Mouse (Mus musculus) hindbrain, embryonic 11.5 days (tissue): ENCODE data around the gene Gm48551. TPM values are rescaled to one million over a fixed set of nuclear protein-coding genes. Genes with fewer than 3 reads are reported as not detected.

ENCODE experiments used
- ATAC-seq: fragments of 200-750 bp; cut with Nextera tagmentation; 2 replicates; pipeline ENCODE4 v1.8.0; 2017; ENCODE audit warnings: mild to moderate bottlenecking, moderate TSS enrichment, moderate library complexity; ENCODE audit not compliant: low FRiP score
- DNase-seq: peaks from one replicate; pipeline ENCODE4 v3.0.0-alpha.2; 2015; ENCODE audit warnings: low spot score
- H3K27ac ChIP-seq: fragments of 300-500 bp; sonication (generic); 2 replicates; pipeline ENCODE4 v1.5.1; 2014; ENCODE audit warnings: mild to moderate bottlenecking, low read depth, low read length
- H3K27me3 ChIP-seq: fragments of 300-500 bp; sonication (generic); 2 replicates; pipeline ENCODE4 v1.6.1; 2014; ENCODE audit warnings: mild to moderate bottlenecking, low read length, moderate library complexity, mixed read lengths; ENCODE audit not compliant: control insufficient read depth, insufficient read depth
- H3K36me3 ChIP-seq: fragments of 300-500 bp; sonication (generic); 2 replicates; pipeline ENCODE4 v1.6.1; 2014; ENCODE audit warnings: mild to moderate bottlenecking, low read length, moderate library complexity, mixed read lengths; ENCODE audit not compliant: control insufficient read depth, insufficient read depth
- H3K4me1 ChIP-seq: fragments of 300-500 bp; sonication (generic); replicated peaks from 2 replicates; pipeline ENCODE4 v1.6.1; 2014; ENCODE audit warnings: low read length, mixed read lengths; ENCODE audit not compliant: control insufficient read depth, insufficient read depth
- H3K4me2 ChIP-seq: fragments of 300-500 bp; sonication (generic); replicated peaks from 2 replicates; pipeline ENCODE4 v1.6.1; 2014; ENCODE audit warnings: mild to moderate bottlenecking, low read depth, low read length
- H3K4me3 ChIP-seq: fragments of 300-500 bp; sonication (generic); 2 replicates; pipeline ENCODE4 v1.5.1; 2014; ENCODE audit warnings: low read depth, low read length
- H3K9ac ChIP-seq: fragments of 300-500 bp; sonication (generic); 2 replicates; pipeline ENCODE4 v1.6.1; 2014; ENCODE audit warnings: low read depth, low read length
- H3K9me3 ChIP-seq: fragments of 300-500 bp; sonication (generic); 2 replicates; pipeline ENCODE4 v1.6.1; 2016; ENCODE audit warnings: low read length; ENCODE audit not compliant: control insufficient read depth
- WGBS: fragments of 180-500 bp; shearing (Covaris S2); extraction: QIAGEN DNeasy Blood & Tissue Kit; methylation state at CpG from one replicate; pipeline ENCODE4 v1.1.7; 2014; 5-methylcytosine and 5-hydroxymethylcytosine counted together
- polyA plus RNA-seq: library from polyadenylated mRNA; unstranded; fragments of >200 nt; fragmentation: Nextera tagmentation; extraction: Ambion mirVana; gene quantifications from 2 replicates; pipeline ENCODE4 v1.2.1, GENCODE M21; 2014

Gm48551 gene
- polyA plus RNA-seq, 1 experiment from 2014 or later, result 2.2 TPM

DNA sequence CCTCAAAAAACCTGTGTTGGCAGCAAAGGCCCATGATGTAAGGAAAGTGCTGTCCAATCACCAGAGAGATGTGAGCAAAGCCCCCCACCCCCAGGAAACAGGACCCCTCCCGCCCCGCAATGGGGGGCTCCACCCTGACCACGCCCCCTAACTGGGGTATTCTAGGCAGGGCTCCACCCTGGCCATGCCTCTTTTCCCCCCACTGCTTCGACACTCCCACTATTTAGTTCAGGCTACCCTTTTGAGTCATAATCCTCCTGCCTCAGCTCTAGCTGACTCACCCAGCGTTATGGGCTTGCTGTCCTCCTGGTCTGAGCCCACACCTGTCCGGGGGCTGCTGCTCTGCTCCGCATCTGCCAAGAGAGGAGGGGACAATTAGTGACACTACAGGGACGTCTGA lies 25.1 kb downstream of the Gm48551 start:
- Histone ChIP-seq H3K36me3 (no peaks in the 10 kb centered on the region), H3K27ac (peak overlapping the region; percentile 53), H3K4me3 (no peak overlapping the region), H3K4me1 (peaks cover 27% of the 10 kb centered on the region), H3K4me2 (no peak overlapping the region), H3K9ac (0 out of 2 replicates have a peak overlapping the region, but pooled peaks have one; percentile 27), H3K9me3 (no peaks in the 10 kb centered on the region), H3K27me3 (peaks cover 20% of the 10 kb centered on the region)
- WGBS, result 18% methylated on average over 8 of the region's 8 CpGs
- DNase-seq (no peak), ATAC-seq (no peak)

GRCm38 (mm10) chr10:81410350-81410749 lies 26.1 kb downstream of the Gm48551 start:
- Histone ChIP-seq H3K27me3 (peaks cover 20% of the 10 kb centered on the region), H3K4me3 (no peak overlapping the region), H3K4me2 (no peak overlapping the region), H3K4me1 (peaks cover 30% of the 10 kb centered on the region), H3K9ac (no peak overlapping the region), H3K9me3 (no peaks in the 10 kb centered on the region), H3K27ac (peak overlapping the region; percentile 53; the same call in 1 of the 2 replicates), H3K36me3 (no peaks in the 10 kb centered on the region)
- DNase-seq (no peak), ATAC-seq (no peak)
- WGBS, result 60% methylated on average over 4 of the region's 4 CpGs

GRCm38 (mm10) chr10:81410981-81411380 lies 26.7 kb downstream of the Gm48551 start:
- Histone ChIP-seq H3K4me3 (no peak overlapping the region), H3K36me3 (no peaks in the 10 kb centered on the region), H3K4me1 (peaks cover 30% of the 10 kb centered on the region), H3K9ac (no peak overlapping the region), H3K9me3 (no peaks in the 10 kb centered on the region), H3K27ac (peak overlapping the region; percentile 58; the same call in 1 of the 2 replicates), H3K4me2 (no peak overlapping the region), H3K27me3 (peaks cover 20% of the 10 kb centered on the region)
- ATAC-seq, result no peak
- 82% methylated on average over 9 of the region's 9 CpGs for WGBS
- DNase-seq, result no peak

DNA sequence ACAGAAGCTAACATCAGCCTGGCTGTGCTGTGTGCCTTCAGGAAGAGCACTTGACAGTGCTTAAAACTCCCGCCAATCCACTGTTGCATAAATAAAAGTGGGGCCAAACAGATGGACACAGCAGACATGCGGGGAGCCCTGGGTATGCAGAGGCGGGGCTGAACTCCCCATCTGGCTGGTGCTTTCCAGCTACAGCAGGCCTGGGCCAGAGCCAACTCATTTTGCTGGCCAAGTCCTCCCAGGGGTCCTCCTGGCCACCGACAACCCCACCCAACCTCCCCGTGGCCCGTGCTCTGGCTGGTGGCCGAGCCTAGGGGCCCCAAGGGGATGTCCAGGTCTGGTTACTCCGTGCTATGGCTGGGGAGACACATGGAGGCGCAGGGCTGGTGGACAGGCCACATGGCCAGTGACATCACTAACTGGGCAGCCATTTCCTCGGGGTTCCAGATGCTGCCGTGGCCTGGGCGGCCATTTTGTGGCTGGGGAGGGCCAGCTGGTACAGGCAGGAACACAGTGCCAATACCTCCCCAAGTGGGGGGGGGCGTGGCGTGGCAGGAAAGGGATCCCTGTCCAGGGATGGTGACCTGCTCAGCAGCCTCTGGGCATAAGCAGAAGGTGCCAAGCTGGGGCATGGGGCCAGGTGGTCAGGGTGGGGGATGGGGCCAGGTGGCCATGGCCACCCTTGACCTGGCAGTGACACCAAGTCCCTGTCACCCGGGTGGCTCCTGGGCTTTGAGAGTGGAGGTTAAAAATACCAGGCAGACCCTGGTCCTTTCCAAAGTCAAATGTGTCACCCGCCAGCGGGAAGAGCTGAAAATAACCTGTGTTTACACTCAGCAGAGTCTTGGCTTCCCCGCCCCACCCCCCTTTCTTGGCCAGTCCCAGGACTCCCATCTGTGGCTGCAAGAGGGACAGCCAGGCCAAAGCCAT lies 27.5 kb downstream of the Gm48551 start:
- no peaks in the 10 kb centered on the region for H3K9me3 ChIP-seq
- H3K36me3 ChIP-seq, result no peaks in the 10 kb centered on the region
- H3K4me1 ChIP-seq, result peaks cover 32% of the 10 kb centered on the region
- H3K27me3 ChIP-seq, result peaks cover 16% of the 10 kb centered on the region
- DNase-seq (no peak), ATAC-seq (no peak)
- WGBS, result 77% methylated on average over 18 of the region's 18 CpGs
- no peak overlapping the region for H3K9ac ChIP-seq
- H3K4me3 ChIP-seq, result no peak overlapping the region
- H3K4me2 ChIP-seq, result no peak overlapping the region
- peak overlapping the region; percentile 58 for H3K27ac ChIP-seq

- H3K4me1 ChIP-seq, result peaks cover 31% of the 10 kb centered on the region
- WGBS, result 78% methylated on average over 16 of the region's 16 CpGs
Measured at GRCm38 (mm10) chr10:81412586-81413309, 28.5 kb downstream of the Gm48551 start.

GRCm38 (mm10) chr10:81413310-81414261 lies 29.3 kb downstream of the Gm48551 start:
- no peaks in the 10 kb centered on the region for H3K36me3 ChIP-seq
- ATAC-seq, result no peak

More at GRCm38 (mm10) chr10:81412586-81413309, 28.5 kb downstream of the Gm48551 start:
- ATAC-seq (no peak), DNase-seq (no peak)
- H3K36me3 ChIP-seq, result no peaks in the 10 kb centered on the region
- no peak overlapping the region for H3K4me2 ChIP-seq
- H3K9me3 ChIP-seq, result no peaks in the 10 kb centered on the region
- H3K4me3 ChIP-seq, result no peak overlapping the region
- H3K27me3 ChIP-seq, result peaks cover 8% of the 10 kb centered on the region
- H3K27ac ChIP-seq, result no peak overlapping the region; the same call in 1 of the 2 replicates
- H3K9ac ChIP-seq, result no peak overlapping the region

DNA sequence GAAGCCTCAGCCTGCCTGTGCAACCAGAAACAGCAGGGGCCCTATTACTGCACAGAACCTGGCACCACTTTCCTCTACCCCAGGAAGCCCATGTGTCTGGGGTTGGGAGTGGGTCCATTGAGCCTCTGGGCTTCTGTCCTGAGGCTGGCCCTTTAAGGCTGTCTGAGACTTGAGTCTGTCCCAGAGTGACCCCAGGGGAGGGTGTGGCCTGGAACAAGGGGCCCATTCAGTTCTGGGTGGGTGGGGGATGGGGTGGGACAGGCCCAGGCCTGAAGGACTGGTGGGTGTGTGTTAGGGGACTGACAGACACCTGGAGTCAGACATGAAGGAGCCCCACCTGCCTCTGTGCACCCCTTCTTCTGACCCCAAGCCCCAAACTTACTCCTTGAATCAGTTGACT lies 30.4 kb downstream of the Gm48551 start:
- Histone ChIP-seq H3K9ac (no peak overlapping the region), H3K4me2 (no peak overlapping the region), H3K36me3 (no peaks in the 10 kb centered on the region), H3K4me3 (no peak overlapping the region), H3K27ac (0 out of 2 replicates have a peak overlapping the region, but pooled peaks have one; percentile 39), H3K27me3 (no peaks in the 10 kb centered on the region; the same call in 1 of the 2 replicates), H3K9me3 (no peaks in the 10 kb centered on the region), H3K4me1 (peaks cover 23% of the 10 kb centered on the region)
- DNase-seq (peak; percentile 66), ATAC-seq (0 out of 2 replicates have a peak, but pooled peaks have one; percentile 6)

More at GRCm38 (mm10) chr10:81413310-81414261, 29.3 kb downstream of the Gm48551 start:
- Histone ChIP-seq H3K27me3 (peaks cover under 1% of the 10 kb centered on the region; the same call in 1 of the 2 replicates), H3K4me1 (peaks cover 27% of the 10 kb centered on the region), H3K4me2 (peak overlapping the region; percentile 37), H3K9ac (no peak overlapping the region; the same call in 1 of the 2 replicates), H3K4me3 (no peak overlapping the region), H3K9me3 (no peaks in the 10 kb centered on the region), H3K27ac (no peak overlapping the region)
- DNase-seq, result peak; percentile 73
- WGBS, result 26% methylated on average over 26 of the region's 26 CpGs

DNA sequence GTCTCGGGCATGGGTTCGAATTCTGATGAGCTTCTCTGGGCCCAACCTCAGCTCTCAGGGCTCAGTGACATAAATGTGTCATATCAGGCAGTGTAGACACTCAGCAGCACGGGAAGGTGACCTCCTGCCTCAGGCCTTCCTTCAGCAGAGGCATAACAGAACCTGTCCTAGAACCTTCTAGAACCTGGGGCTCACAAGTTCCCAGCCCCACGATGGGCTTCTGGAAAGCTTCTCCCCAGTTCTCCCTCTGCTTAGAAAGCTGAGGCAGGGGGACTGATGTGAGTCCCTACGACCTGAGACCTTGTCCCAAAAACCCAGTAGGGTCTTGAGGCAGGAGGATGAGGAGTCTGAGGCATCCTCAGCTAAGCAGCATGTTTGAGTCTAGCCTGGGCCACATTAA lies 30.9 kb downstream of the Gm48551 start:
- no peaks in the 10 kb centered on the region for H3K36me3 ChIP-seq
- no peak for DNase-seq
- H3K27me3 ChIP-seq, result no peaks in the 10 kb centered on the region; the same call in 1 of the 2 replicates
- no peak overlapping the region for H3K4me2 ChIP-seq
- H3K9me3 ChIP-seq, result no peaks in the 10 kb centered on the region
- ATAC-seq, result no peak
- no peak overlapping the region for H3K9ac ChIP-seq
- H3K4me1 ChIP-seq, result peaks cover 23% of the 10 kb centered on the region
- 76% methylated on average over 5 of the region's 5 CpGs for WGBS
- no peak overlapping the region for H3K4me3 ChIP-seq
- no peak overlapping the region for H3K27ac ChIP-seq
